10 mouse cellular contexts compared by ENCODE assay signal in the genomic region with DNA sequence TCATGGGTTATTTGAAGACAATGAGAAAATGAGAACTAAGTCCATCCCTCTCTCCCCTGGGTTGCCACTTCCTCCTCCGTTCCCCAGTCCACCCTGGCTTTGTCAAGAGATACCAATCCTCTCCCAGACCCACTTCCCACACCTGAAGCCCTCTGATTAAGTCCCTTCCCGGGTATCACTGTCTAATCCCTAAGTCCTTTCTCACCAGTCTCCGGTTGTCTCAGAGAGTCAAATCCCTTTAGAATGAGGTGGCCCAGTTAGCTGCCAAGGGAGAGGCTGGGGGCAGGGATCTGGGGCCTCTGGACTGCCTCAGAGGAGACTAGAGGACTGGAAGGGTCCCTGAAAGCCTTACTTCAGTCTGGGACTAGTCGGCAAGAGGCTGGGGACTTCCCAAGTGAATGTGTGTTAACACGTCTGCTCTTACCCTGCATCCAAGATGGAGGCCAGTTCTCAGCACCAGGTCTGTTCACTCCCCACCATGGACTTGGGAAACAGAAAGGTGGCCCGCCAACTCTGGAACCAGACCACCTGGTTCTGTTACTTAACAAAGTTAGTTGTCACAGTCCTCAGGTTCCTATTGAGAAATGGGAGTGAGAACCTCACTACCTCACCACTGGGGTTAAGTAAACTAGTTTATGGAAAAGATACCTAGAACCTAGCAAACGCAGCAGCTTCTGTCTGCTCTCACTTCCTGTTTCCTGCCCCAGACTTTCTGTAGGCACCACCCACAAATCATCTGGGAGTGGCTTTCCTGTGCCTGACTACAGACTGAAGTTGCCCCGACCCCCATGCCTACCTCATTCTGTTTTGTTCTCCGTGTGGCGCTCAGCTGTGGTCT. TPM values are rescaled to one million over a fixed set of nuclear protein-coding genes. Genes with fewer than 3 reads are reported as not detected.
DNase-seq lines count a peak whose midpoint lies in the region; ATAC-seq and TF ChIP-seq lines count a peak whose summit lies in the region.
"Had no signal": no experiment of that assay in that cellular context is flagged by ENCODE, and none has a peak within 500 bp of the region (broad histone marks: within the 10 kb centered on the region; RNA-seq: fewer than 3 reads in every experiment).

A gene (minus strand): TSS at position 674 of the 838 bp plus-strand sequence.

- peaks cover 22% of the 10 kb centered on the region; the same call in 1 of the 2 replicates for H3K9me3 ChIP-seq in embryonic facial prominence, embryonic 14.5 days (ENCODE audit: control insufficient read depth, low read length)
- peaks cover 6% of the 10 kb centered on the region; the same call in 1 of the 2 replicates for H3K9me3 ChIP-seq in embryonic facial prominence, embryonic 10.5 days
- no peaks in the 10 kb centered on the region for H3K9me3 ChIP-seq in MEL (replicated peaks; ENCODE audit: insufficient read depth, low read length)
- H3K9me3 ChIP-seq in kidney, embryonic 14.5 days (ENCODE audit: control insufficient read depth, low read length): peaks cover 6% of the 10 kb centered on the region; the same call in 1 of the 2 replicates
- 0 out of 2 replicates have a peak, but pooled peaks cover 8% of the 10 kb centered on the region for H3K9me3 ChIP-seq in heart, embryonic 11.5 days (replicated peaks; ENCODE audit: control insufficient read depth, low read length)
- H3K9me3 ChIP-seq: heart, embryonic 15.5 days; lung, embryonic 15.5 days had no signal

- H3K9ac ChIP-seq in embryonic facial prominence, embryonic 14.5 days (ENCODE audit: low read depth, low read length): no peak within 1 kb of the TSS
- peak within 1 kb of the TSS; percentile 63 for H3K9ac ChIP-seq in MEL (ENCODE audit: control insufficient read depth, low read depth, low read length, poor library complexity, severe bottlenecking)
- H3K9ac ChIP-seq in kidney, embryonic 14.5 days (ENCODE audit: low read depth, low read length): no peak within 1 kb of the TSS
- H3K9ac ChIP-seq in heart, embryonic 11.5 days (ENCODE audit: low read depth, low read length): no peak within 1 kb of the TSS
- H3K9ac ChIP-seq: heart, embryonic 15.5 days; lung, embryonic 15.5 days had no signal

- peak; percentile 19; the same call in 1 of the 2 replicates for ATAC-seq in embryonic facial prominence, embryonic 14.5 days (ENCODE audit: low read depth)
- no peak for ATAC-seq in kidney, embryonic 14.5 days (ENCODE audit: low FRiP score, low TSS enrichment)
- ATAC-seq in cerebellum, adult (ENCODE audit: insufficient number of reproducible peaks, low FRiP score, low TSS enrichment): no peak
- ATAC-seq in heart, embryonic 11.5 days (replicated peaks; ENCODE audit: insufficient number of reproducible peaks, low FRiP score, low TSS enrichment): no peak

- H3K4me1 ChIP-seq in embryonic facial prominence, embryonic 14.5 days (ENCODE audit: control insufficient read depth, insufficient read depth, low read length): peaks cover 1% of the 10 kb centered on the region
- peaks cover 10% of the 10 kb centered on the region for H3K4me1 ChIP-seq in embryonic facial prominence, embryonic 10.5 days
- peaks cover 4 to 32% of the 10 kb centered on the region in 2 experiments; a peak in 3 of 4 replicates for H3K4me1 ChIP-seq in MEL (ENCODE audit: control insufficient read depth in 1 of 2, insufficient read depth in 2 of 2, low read length in 2 of 2)
- H3K4me1 ChIP-seq in kidney, embryonic 14.5 days (ENCODE audit: control insufficient read depth, insufficient read depth, low read length): peaks cover 4% of the 10 kb centered on the region; the same call in 1 of the 2 replicates
- H3K4me1 ChIP-seq in heart, embryonic 11.5 days (ENCODE audit: control insufficient read depth, insufficient read depth, low read length): peaks cover 16% of the 10 kb centered on the region

- no peak within 1 kb of the TSS for H3K27ac ChIP-seq in embryonic facial prominence, embryonic 14.5 days (replicated peaks; ENCODE audit: low read depth, low read length)
- no peak within 1 kb of the TSS for H3K27ac ChIP-seq in embryonic facial prominence, embryonic 10.5 days (replicated peaks)
- peak within 1 kb of the TSS; percentile 82 for H3K27ac ChIP-seq in MEL (ENCODE audit: control insufficient read depth, low read depth, low read length)
- H3K27ac ChIP-seq in kidney, embryonic 14.5 days (ENCODE audit: low read depth, low read length): no peak within 1 kb of the TSS
- no peak within 1 kb of the TSS for H3K27ac ChIP-seq in heart, embryonic 11.5 days (ENCODE audit: low read depth, low read length)
- H3K27ac ChIP-seq: heart, embryonic 15.5 days; lung, embryonic 15.5 days had no signal

- peaks cover 8% of the 10 kb centered on the region; the same call in 1 of the 2 replicates for H3K27me3 ChIP-seq in embryonic facial prominence, embryonic 14.5 days (replicated peaks; ENCODE audit: control insufficient read depth, insufficient read depth, low read length)
- H3K27me3 ChIP-seq in embryonic facial prominence, embryonic 10.5 days (replicated peaks; ENCODE audit: low read depth, poor library complexity, severe bottlenecking): peaks cover 33% of the 10 kb centered on the region
- H3K27me3 ChIP-seq in MEL (ENCODE audit: control insufficient read depth in 1 of 2, insufficient read depth in 2 of 2, low read length in 2 of 2): no peaks in the 10 kb centered on the region
- no peaks in the 10 kb centered on the region for H3K27me3 ChIP-seq in kidney, embryonic 14.5 days (ENCODE audit: control insufficient read depth, insufficient read depth, low read length)
- peaks cover 9% of the 10 kb centered on the region for H3K27me3 ChIP-seq in heart, embryonic 11.5 days (ENCODE audit: control insufficient read depth, insufficient read depth, low read length)

- no peak for DNase-seq in embryonic facial prominence, embryonic 14.5 days (ENCODE audit: low spot score)
- no peak for DNase-seq in embryonic facial prominence, embryonic 10.5 days (ENCODE audit: low spot score)
- DNase-seq in MEL (ENCODE audit: low read depth, low spot score): peak; percentile 94
- no peak for DNase-seq in left cerebral cortex, postnatal 14 days (ENCODE audit: low spot score in 2 of 2)
- peak; percentile 18 to 48 for DNase-seq in natural killer cell, adult 2 months (ENCODE audit: low spot score in 2 of 2)

- TF ChIP-seq CTCF in MEL (IDR thresholded peaks at IDR 0.05 in 2 of 3, conservative IDR thresholded peaks at IDR 0.05 in 1 of 3; ENCODE audit: control insufficient read depth in 1 of 3, insufficient read depth in 1 of 3, low read depth in 2 of 3, low read length in 3 of 3, poor library complexity in 1 of 3, severe bottlenecking in 1 of 3): no peak

- TF ChIP-seq EP300 in MEL (IDR thresholded peaks at IDR 0.05; ENCODE audit: low read depth in 1 of 2, low read length in 2 of 2): peak; percentile 21 to 30; a peak in 1 of 4 replicates

- peak; percentile 37 to 96; a peak in 2 of 4 replicates for TF ChIP-seq POLR2A in MEL (IDR thresholded peaks at IDR 0.05; ENCODE audit: control insufficient read depth in 1 of 2, insufficient read depth in 1 of 2, low read depth in 1 of 2, low read length in 2 of 2, poor library complexity in 1 of 2)

- TF ChIP-seq RAD21 in MEL (IDR thresholded peaks at IDR 0.05; ENCODE audit: low read depth, low read length): no peak

- intact Hi-C loops in left cerebral cortex, postnatal 14 days (cut with DNase I): no loop called here

- no peak within 1 kb of the TSS for H3K4me2 ChIP-seq in embryonic facial prominence, embryonic 14.5 days (ENCODE audit: low read depth, low read length)
- no peak within 1 kb of the TSS for H3K4me2 ChIP-seq in kidney, embryonic 14.5 days (replicated peaks; ENCODE audit: low read depth, low read length)
- no peak within 1 kb of the TSS for H3K4me2 ChIP-seq in heart, embryonic 11.5 days
- H3K4me2 ChIP-seq: heart, embryonic 15.5 days; lung, embryonic 15.5 days had no signal

- no peaks in the 10 kb centered on the region for H3K36me3 ChIP-seq in embryonic facial prominence, embryonic 14.5 days (ENCODE audit: control insufficient read depth, insufficient read depth, low read length)
- no peaks in the 10 kb centered on the region for H3K36me3 ChIP-seq in embryonic facial prominence, embryonic 10.5 days (replicated peaks)
- H3K36me3 ChIP-seq in MEL (ENCODE audit: control insufficient read depth in 1 of 2, insufficient read depth in 2 of 2, low read length in 2 of 2): peaks cover 0 to 12% of the 10 kb centered on the region in 2 experiments; a peak in 2 of 4 replicates
- H3K36me3 ChIP-seq in kidney, embryonic 14.5 days (ENCODE audit: control insufficient read depth, insufficient read depth, low read length): no peaks in the 10 kb centered on the region
- no peaks in the 10 kb centered on the region for H3K36me3 ChIP-seq in heart, embryonic 11.5 days (ENCODE audit: control insufficient read depth, insufficient read depth, low read length)
- H3K36me3 ChIP-seq: heart, embryonic 15.5 days; lung, embryonic 15.5 days had no signal

- WGBS in embryonic facial prominence, embryonic 14.5 days: 72% methylated on average over 10 of the region's 10 CpGs
- 71% methylated on average over 10 of the region's 10 CpGs for WGBS in embryonic facial prominence, embryonic 10.5 days
- 83% methylated on average over 10 of the region's 10 CpGs for WGBS in kidney, embryonic 14.5 days
- WGBS in heart, embryonic 11.5 days (ENCODE audit: insufficient replicate concordance): 66% methylated on average over 10 of the region's 10 CpGs

- H3K4me3 ChIP-seq in embryonic facial prominence, embryonic 14.5 days (ENCODE audit: low read depth, low read length): no peak within 1 kb of the TSS
- H3K4me3 ChIP-seq in embryonic facial prominence, embryonic 10.5 days: no peak within 1 kb of the TSS
- peak within 1 kb of the TSS; percentile 51 to 76 for H3K4me3 ChIP-seq in MEL (ENCODE audit: control insufficient read depth in 1 of 2, insufficient read depth in 1 of 2, low read depth in 2 of 2, low read length in 2 of 2)
- H3K4me3 ChIP-seq in kidney, embryonic 14.5 days (ENCODE audit: low read length): no peak within 1 kb of the TSS
- H3K4me3 ChIP-seq in heart, embryonic 11.5 days (ENCODE audit: low read depth, low read length): no peak within 1 kb of the TSS
- H3K4me3 ChIP-seq: heart, embryonic 15.5 days; lung, embryonic 15.5 days had no signal

- no peaks in the 10 kb centered on the region for H3K79me2 ChIP-seq in MEL (ENCODE audit: control insufficient read depth, insufficient read depth, low read length, poor library complexity)

TF ChIP-seq in MEL, 35 proteins besides CTCF, POLR2A, EP300 and RAD21 (continues in another document):
- no peak for TF ChIP-seq CHD1 (IDR thresholded peaks at IDR 0.05; ENCODE audit: low read depth, low read length)

RNA-seq across cellular contexts. Expression of the gene that starts here (rescaled TPM):
- 2.2 and 3.2 TPM in 2 replicates for polyA plus RNA-seq in embryonic facial prominence, embryonic 14.5 days (2014; fragmentation: Nextera tagmentation; extraction: Ambion mirVana)
- polyA plus RNA-seq in embryonic facial prominence, embryonic 10.5 days (2016; fragmentation: Nextera tagmentation; extraction: Ambion mirVana): 1.7 and 2.0 TPM in 2 replicates
- 22.6 and 40.1 TPM in 2 replicates for total RNA-seq in MEL (2012; rRNA removed)
- 10 to 100 TPM in 1 of 2 experiments, not detected in 1; 15.5 TPM for polyA plus RNA-seq in MEL (2012; ENCODE audit: insufficient read depth in 1 of 2, insufficient read length in 2 of 2, low read depth in 1 of 2, low replicate concordance in 2 of 2, missing spikeins in 1 of 2)
- 10 to 100 TPM; 24.5 to 25.9 TPM for total RNA-seq in left cerebral cortex, postnatal 14 days (2021)
- 1.1 and 1.2 TPM in 2 replicates for polyA plus RNA-seq in kidney, embryonic 14.5 days (2014; fragmentation: Nextera tagmentation; extraction: Ambion mirVana)
- 0.93 and 1.1 TPM in 2 replicates for polyA plus RNA-seq in heart, embryonic 11.5 days (2014; fragmentation: Nextera tagmentation; extraction: Ambion mirVana)

Comparison
In these comparisons a context has a peak if more than half of its experiments do, and no peak if none do; other contexts are left out.
1. DNase-seq: peak in MEL (single experiment) and natural killer cell, adult 2 months (2 of 2); none in embryonic facial prominence, embryonic 14.5 days (single experiment), embryonic facial prominence, embryonic 10.5 days (single experiment) and left cerebral cortex, postnatal 14 days (0 of 2).
2. H3K4me3 ChIP-seq: peak in MEL (2 of 2); none in embryonic facial prominence, embryonic 14.5 days (single experiment), embryonic facial prominence, embryonic 10.5 days (single experiment), kidney, embryonic 14.5 days (single experiment) and heart, embryonic 11.5 days (single experiment).